Comparison of ENCODE assay signal across 8 mouse cellular contexts in the genomic region with DNA sequence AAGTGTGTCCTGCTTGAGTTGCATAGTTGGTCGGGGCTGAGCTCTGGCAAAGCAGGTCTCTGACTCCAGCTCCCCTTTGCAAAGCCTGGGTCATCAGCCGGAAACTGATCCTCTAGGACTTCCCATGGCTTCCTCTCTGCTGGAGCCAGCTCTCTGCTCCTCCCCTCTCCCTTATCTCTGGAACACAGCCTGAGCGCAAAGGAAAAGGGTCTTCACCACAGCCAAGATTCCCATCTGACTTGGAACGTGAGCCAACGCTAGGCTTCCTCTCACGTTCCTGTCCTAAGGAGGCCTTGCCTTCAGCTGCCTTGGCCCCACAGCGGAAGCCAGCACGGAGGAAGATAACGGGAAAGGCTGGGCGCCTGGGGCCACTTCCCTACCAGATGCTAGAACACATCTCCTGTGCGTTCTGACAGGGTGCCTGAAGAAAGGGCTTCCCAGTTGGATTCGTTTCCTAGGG.
A peak's percentile ranks its signal among the peaks of the same experiment; 100 is the strongest.
DNase-seq lines count a peak whose midpoint lies in the region; ATAC-seq and TF ChIP-seq lines count a peak whose summit lies in the region.

No protein-coding gene starts in this region.

- TF ChIP-seq CTCF in intestine, postnatal 0 days (IDR thresholded peaks at IDR 0.05; ENCODE audit: low read depth) = no peak

- H3K27ac ChIP-seq in intestine, postnatal 0 days (ENCODE audit: low read depth, low read length) = 0 out of 2 replicates have a peak overlapping the region, but pooled peaks have one; percentile 2
- H3K27ac ChIP-seq in hindbrain, embryonic 12.5 days = no peak overlapping the region
- no peak overlapping the region for H3K27ac ChIP-seq in midbrain, embryonic 11.5 days (ENCODE audit: low read depth, low read length)
- no peak overlapping the region for H3K27ac ChIP-seq in forebrain, embryonic 12.5 days

- no peaks in the 10 kb centered on the region for H3K36me3 ChIP-seq in intestine, postnatal 0 days (ENCODE audit: control insufficient read depth, insufficient read depth)
- H3K36me3 ChIP-seq in hindbrain, embryonic 12.5 days = no peaks in the 10 kb centered on the region
- no peaks in the 10 kb centered on the region for H3K36me3 ChIP-seq in midbrain, embryonic 11.5 days (ENCODE audit: control insufficient read depth, insufficient read depth, low read length)
- H3K36me3 ChIP-seq in forebrain, embryonic 12.5 days (replicated peaks) = no peaks in the 10 kb centered on the region

- H3K9me3 ChIP-seq in intestine, postnatal 0 days (ENCODE audit: control insufficient read depth) = no peaks in the 10 kb centered on the region
- no peaks in the 10 kb centered on the region for H3K9me3 ChIP-seq in hindbrain, embryonic 12.5 days (replicated peaks)
- H3K9me3 ChIP-seq in midbrain, embryonic 11.5 days (ENCODE audit: control insufficient read depth, low read length) = no peaks in the 10 kb centered on the region
- no peaks in the 10 kb centered on the region for H3K9me3 ChIP-seq in forebrain, embryonic 12.5 days

- H3K27me3 ChIP-seq in intestine, postnatal 0 days (replicated peaks; ENCODE audit: control insufficient read depth, insufficient read depth, low read length) = no peaks in the 10 kb centered on the region
- H3K27me3 ChIP-seq in hindbrain, embryonic 12.5 days = no peaks in the 10 kb centered on the region
- H3K27me3 ChIP-seq in midbrain, embryonic 11.5 days (ENCODE audit: control insufficient read depth, insufficient read depth, low read length) = no peaks in the 10 kb centered on the region
- H3K27me3 ChIP-seq in forebrain, embryonic 12.5 days = no peaks in the 10 kb centered on the region

- no peak overlapping the region for H3K9ac ChIP-seq in intestine, postnatal 0 days (ENCODE audit: low read depth, low read length)
- H3K9ac ChIP-seq in hindbrain, embryonic 12.5 days = no peak overlapping the region
- H3K9ac ChIP-seq in midbrain, embryonic 11.5 days (ENCODE audit: low read length) = no peak overlapping the region
- H3K9ac ChIP-seq in forebrain, embryonic 12.5 days = no peak overlapping the region

- peaks cover under 1% of the 10 kb centered on the region; the same call in 1 of the 2 replicates for H3K4me1 ChIP-seq in intestine, postnatal 0 days (replicated peaks; ENCODE audit: control insufficient read depth, insufficient read depth, low read length)
- H3K4me1 ChIP-seq in hindbrain, embryonic 12.5 days = 0 out of 2 replicates have a peak, but pooled peaks cover 3% of the 10 kb centered on the region
- no peaks in the 10 kb centered on the region for H3K4me1 ChIP-seq in midbrain, embryonic 11.5 days (ENCODE audit: control insufficient read depth, insufficient read depth, low read length)
- H3K4me1 ChIP-seq in forebrain, embryonic 12.5 days = no peaks in the 10 kb centered on the region

- DNase-seq in adrenal gland, adult 2 months = peak; percentile 73
- peak; percentile 37 for DNase-seq in gastrocnemius, postnatal 10 days
- peak; percentile 84 to 89 for DNase-seq in lung, adult 18-20 months
- no peak for DNase-seq in layer of hippocampus, adult 8-10 months (ENCODE audit: low spot score in 2 of 2)
- DNase-seq in midbrain, embryonic 11.5 days (ENCODE audit: low spot score, missing footprints) = no peak

- no peak overlapping the region for H3K4me2 ChIP-seq in intestine, postnatal 0 days (replicated peaks; ENCODE audit: low read depth)
- H3K4me2 ChIP-seq in hindbrain, embryonic 12.5 days (replicated peaks) = no peak overlapping the region
- H3K4me2 ChIP-seq in midbrain, embryonic 11.5 days = no peak overlapping the region
- no peak overlapping the region for H3K4me2 ChIP-seq in forebrain, embryonic 12.5 days

- ATAC-seq in intestine, postnatal 0 days = no peak
- ATAC-seq in hindbrain, embryonic 12.5 days (ENCODE audit: low FRiP score) = no peak
- ATAC-seq in midbrain, embryonic 11.5 days (ENCODE audit: low FRiP score) = no peak
- ATAC-seq in forebrain, embryonic 12.5 days (ENCODE audit: low FRiP score) = no peak

- WGBS in intestine, postnatal 0 days = 67% methylated on average over 12 of the region's 12 CpGs
- 79% methylated on average over 12 of the region's 12 CpGs for WGBS in hindbrain, embryonic 12.5 days
- 78% methylated on average over 12 of the region's 12 CpGs for whole genome bisulfite sequencing in midbrain, embryonic 11.5 days
- 81% methylated on average over 12 of the region's 12 CpGs for WGBS in forebrain, embryonic 12.5 days

- H3K4me3 ChIP-seq in intestine, postnatal 0 days (ENCODE audit: low read depth, low read length) = no peak overlapping the region
- H3K4me3 ChIP-seq in hindbrain, embryonic 12.5 days = no peak overlapping the region
- no peak overlapping the region for H3K4me3 ChIP-seq in midbrain, embryonic 11.5 days (ENCODE audit: low read depth, low read length)
- H3K4me3 ChIP-seq in forebrain, embryonic 12.5 days (replicated peaks) = no peak overlapping the region

Comparison
In these comparisons a context has a peak if more than half of its experiments do, and no peak if none do; other contexts are left out.
1. DNase-seq: peak in adrenal gland, adult 2 months (single experiment), gastrocnemius, postnatal 10 days (single experiment) and lung, adult 18-20 months (2 of 2); none in layer of hippocampus, adult 8-10 months (0 of 2) and midbrain, embryonic 11.5 days (single experiment).